Mouse (Mus musculus) G1E (cell line): ENCODE results near the gene Tctn3. TPM values are rescaled to one million over a fixed set of nuclear protein-coding genes. Genes with fewer than 3 reads are reported as not detected.
"Not testable (repeated sequence)": the region's sequence is repeated elsewhere in the genome, so short reads cannot be mapped to it uniquely, and the experiment has no call there.

Source experiments
- ATAC-seq: 2 replicates; pipeline ENCODE4 v1.8.0; 2016; ENCODE audit warnings: mild to moderate bottlenecking; ENCODE audit not compliant: insufficient number of reproducible peaks, poor library complexity, low FRiP score, severe bottlenecking; ENCODE audit errors: extremely low read depth
- DNase-seq: peaks from one replicate; pipeline ENCODE4 v3.0.0; 2012; ENCODE audit warnings: low spot score
- H3K27me3 ChIP-seq: 2 replicates; pipeline ENCODE4 v1.6.1; 2012; ENCODE audit warnings: mild to moderate bottlenecking, low read length, inconsistent platforms; ENCODE audit not compliant: insufficient read depth
- H3K36me3 ChIP-seq: replicated peaks from 2 replicates; pipeline ENCODE3; 2012; ENCODE audit warnings: mild to moderate bottlenecking, inconsistent platforms
- H3K4me1 ChIP-seq: 2 replicates; pipeline ENCODE4 v1.6.1; 2012; ENCODE audit warnings: low read depth, low read length, inconsistent platforms, mixed read lengths; ENCODE audit not compliant: insufficient read depth
- H3K4me3 ChIP-seq: 2 replicates; pipeline ENCODE4 v1.5.1; 2012; ENCODE audit warnings: low read depth, mild to moderate bottlenecking, inconsistent platforms, low read length, moderate library complexity, mixed read lengths
- H3K9me3 ChIP-seq: replicated peaks from 2 replicates; pipeline ENCODE4 v1.6.1; 2012; ENCODE audit warnings: inconsistent platforms
- CTCF ChIP-seq: IDR thresholded peaks from 2 replicates; pipeline ENCODE4 v1.5.1; 2012; ENCODE audit warnings: low read depth, low read length, inconsistent platforms, mixed read lengths
- GATA1 ChIP-seq: IDR thresholded peaks from 2 replicates; pipeline ENCODE4 v1.6.1; 2012; ENCODE audit warnings: borderline replicate concordance, low read length, inconsistent platforms, mixed read lengths
- GATA2 ChIP-seq: IDR thresholded peaks from 2 replicates; pipeline ENCODE4 v1.6.1; 2012; ENCODE audit warnings: low read depth, low read length, inconsistent platforms, borderline replicate concordance
- POLR2AphosphoS5 ChIP-seq: IDR thresholded peaks from 2 replicates; pipeline ENCODE4 v1.6.1; 2012; ENCODE audit warnings: low read depth, low read length, inconsistent platforms; ENCODE audit not compliant: insufficient replicate concordance
- TAL1 ChIP-seq: conservative IDR thresholded peaks from 2 replicates; pipeline ENCODE4 v1.6.1; 2012; ENCODE audit warnings: low read depth, low read length, inconsistent platforms, mixed read lengths
- polyA plus RNA-seq: library from polyadenylated mRNA; stranded (reverse); fragments of >175 nt; gene quantifications from 2 replicates; pipeline ENCODE4 v1.2.3, GENCODE M21; 2012
- total RNA-seq, 2 experiments: library from RNA; stranded (forward) in 1 of 2; stranded (reverse) in 1 of 2; fragments of 200-1000 nt in 1 of 2; fragments of >200 nt in 1 of 2; fragmentation: Nextera tagmentation in 1 of 2; gene quantifications; 2 replicates each; pipeline ENCODE4 v1.2.3; 2014 to 2017

The Tctn3 gene
- total and polyA plus RNA-seq, 3 experiments, result 7.3 to 16.4 (median 15.3) TPM

- no peak overlapping the region for H3K4me3 ChIP-seq
- TF ChIP-seq TAL1 (no peak), CTCF (no peak), GATA2 (no peak), POLR2AphosphoS5 (no peak), GATA1 (no peak)
- H3K36me3 ChIP-seq, result peaks cover 6% of the 10 kb centered on the region
- DNase-seq, result no peak
- ATAC-seq, result no peak
- H3K4me1 ChIP-seq, result peaks cover 11% of the 10 kb centered on the region
- peaks cover 30% of the 10 kb centered on the region for H3K27me3 ChIP-seq
- no peaks in the 10 kb centered on the region for H3K9me3 ChIP-seq
Observed at GRCm38 (mm10) chr19:40614811-40615210, 2.8 kb upstream of the Tctn3 start.

DNA sequence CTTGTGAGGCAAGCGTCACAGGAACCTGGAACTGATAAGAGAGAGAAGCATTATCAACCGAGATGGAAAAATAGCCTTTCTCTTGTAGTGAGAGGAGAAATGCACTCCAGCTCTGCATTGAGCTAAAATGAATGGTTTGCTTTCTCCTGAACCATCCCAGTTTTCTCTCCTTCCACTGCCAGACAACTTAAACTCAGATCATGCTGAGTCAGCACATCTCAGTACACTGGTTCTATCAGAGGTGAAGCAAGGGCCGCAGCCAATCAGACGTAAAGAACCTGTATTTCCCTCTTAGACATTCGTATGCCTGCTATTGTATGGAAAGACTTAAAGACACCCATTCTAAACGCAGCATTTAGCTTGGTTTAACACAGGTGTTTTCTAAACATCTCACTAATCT, 4.4 kb downstream of the Tctn3 start:
- Histone ChIP-seq H3K36me3 (peaks cover 72% of the 10 kb centered on the region), H3K4me3 (no peak overlapping the region), H3K4me1 (peaks cover 11% of the 10 kb centered on the region), H3K9me3 (no peaks in the 10 kb centered on the region), H3K27me3 (no peaks in the 10 kb centered on the region)
- ATAC-seq, result no peak
- DNase-seq, result no peak
- TF ChIP-seq GATA1 (no peak), POLR2AphosphoS5 (no peak), CTCF (no peak), TAL1 (no peak), GATA2 (no peak)

DNA sequence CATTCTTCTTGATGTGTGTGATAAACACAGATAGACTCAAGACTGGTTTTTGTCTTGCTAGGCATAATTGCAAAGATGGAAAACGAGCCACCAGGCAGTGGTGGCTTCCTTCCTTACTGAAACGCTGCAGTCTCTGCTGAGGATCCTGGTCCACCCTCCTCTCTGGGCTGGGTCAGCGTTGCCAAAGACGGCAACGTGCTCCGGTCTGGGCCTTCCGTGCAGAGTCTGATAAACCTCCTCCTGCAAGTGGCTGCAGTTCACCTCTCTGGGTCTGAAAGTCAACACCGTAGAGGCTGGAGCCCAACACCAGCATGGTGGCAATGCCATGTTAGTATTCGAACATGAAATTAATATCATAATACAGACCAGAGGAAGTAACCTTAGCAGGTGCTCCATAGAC, 6.8 kb downstream of the Tctn3 start:
- ATAC-seq (no peak), DNase-seq (no peak)
- no peaks in the 10 kb centered on the region for H3K9me3 ChIP-seq
- TF ChIP-seq TAL1 (no peak), POLR2AphosphoS5 (no peak), GATA1 (no peak), CTCF (no peak), GATA2 (no peak)
- no peaks in the 10 kb centered on the region for H3K27me3 ChIP-seq
- H3K4me3 ChIP-seq, result no peak overlapping the region
- H3K4me1 ChIP-seq, result no peaks in the 10 kb centered on the region
- peaks cover 76% of the 10 kb centered on the region for H3K36me3 ChIP-seq

GRCm38 (mm10) chr19:40601870-40602269, 10.2 kb downstream of the Tctn3 start:
- peaks cover 57% of the 10 kb centered on the region for H3K36me3 ChIP-seq
- TF ChIP-seq GATA1, result no peak
- no peak for TF ChIP-seq TAL1
- no peak for TF ChIP-seq CTCF
- H3K9me3 ChIP-seq, result no peaks in the 10 kb centered on the region
- DNase-seq (no peak), ATAC-seq (no peak)
- H3K27me3 ChIP-seq, result no peaks in the 10 kb centered on the region
- no peaks in the 10 kb centered on the region for H3K4me1 ChIP-seq
- H3K4me3 ChIP-seq, result no peak overlapping the region

GRCm38 (mm10) chr19:40600846-40601245, 11.2 kb downstream of the Tctn3 start:
- H3K36me3 ChIP-seq, result peaks cover 54% of the 10 kb centered on the region
- not testable (repeated sequence) for H3K4me1 ChIP-seq, H3K4me3 ChIP-seq, H3K27me3 ChIP-seq, H3K9me3 ChIP-seq, DNase-seq, ATAC-seq

- peaks cover 33% of the 10 kb centered on the region for H3K36me3 ChIP-seq
- TF ChIP-seq GATA2 (no peak), GATA1 (no peak), TAL1 (no peak), CTCF (no peak), POLR2AphosphoS5 (no peak)
- DNase-seq (no peak), ATAC-seq (no peak)
- H3K4me3 ChIP-seq, result no peak overlapping the region
- H3K4me1 ChIP-seq, result peaks cover 8% of the 10 kb centered on the region
- no peaks in the 10 kb centered on the region for H3K9me3 ChIP-seq
- H3K27me3 ChIP-seq, result no peaks in the 10 kb centered on the region
Observed at GRCm38 (mm10) chr19:40595831-40596230, 16.2 kb downstream of the Tctn3 start.

DNA sequence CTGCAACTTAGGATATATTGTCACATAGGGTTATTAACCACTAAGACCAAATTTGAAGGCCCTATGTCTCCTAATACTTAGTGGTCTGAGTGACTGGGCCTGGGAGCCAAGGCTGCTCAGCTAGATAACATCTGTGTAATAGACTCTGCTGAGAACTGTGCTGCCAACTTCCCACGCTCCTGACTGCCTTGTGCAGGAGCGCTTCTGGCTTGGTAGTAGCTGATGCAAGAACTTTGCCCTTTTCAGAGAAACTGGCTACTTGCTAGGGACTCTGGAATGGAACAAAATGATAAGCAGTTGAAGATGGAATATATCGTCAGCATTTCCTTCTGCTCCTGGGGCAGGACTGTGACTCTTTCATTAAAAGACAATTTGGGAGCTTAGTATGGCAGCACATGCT, 16.8 kb downstream of the Tctn3 start:
- H3K36me3 ChIP-seq, result peaks cover 33% of the 10 kb centered on the region

More for the DNA sequence above, 16.8 kb downstream of the Tctn3 start:
- Histone ChIP-seq H3K4me3 (no peak overlapping the region), H3K4me1 (peaks cover 12% of the 10 kb centered on the region), H3K9me3 (no peaks in the 10 kb centered on the region), H3K27me3 (no peaks in the 10 kb centered on the region)
- no peak for ATAC-seq
- TF ChIP-seq POLR2AphosphoS5, result no peak
- no peak for TF ChIP-seq TAL1
- TF ChIP-seq CTCF, result no peak
- TF ChIP-seq GATA2, result no peak
- no peak for TF ChIP-seq GATA1
- no peak for DNase-seq
